Mouse (Mus musculus): ENCODE results near the gene Cdca4.
A peak's percentile ranks its signal among the peaks of the same experiment; 100 is the strongest.
"Not testable (repeated sequence)": the region's sequence is repeated elsewhere in the genome, so short reads cannot be mapped to it uniquely, and the experiment has no call there.

The Cdca4 gene

GRCm38 (mm10) chr12:112857021-112857925 is 28.1 kb upstream of the Cdca4 start:
- no peak for DNase-seq (ENCODE audit: low read depth)

- DNase-seq (ENCODE audit: low read depth), result no peak
Measured at GRCm38 (mm10) chr12:112856338-112856737, 27.1 kb upstream of the Cdca4 start.

- DNase-seq (ENCODE audit: low read depth), result no peak
Measured at GRCm38 (mm10) chr12:112854610-112855333, 25.5 kb upstream of the Cdca4 start.

- no peak for DNase-seq (ENCODE audit: low read depth)
Measured at GRCm38 (mm10) chr12:112853050-112853729, 24.0 kb upstream of the Cdca4 start.

GRCm38 (mm10) chr12:112851116-112851515 is 21.9 kb upstream of the Cdca4 start:
- DNase-seq (ENCODE audit: low read depth), result peak; percentile 66

GRCm38 (mm10) chr12:112850344-112850743 is 21.1 kb upstream of the Cdca4 start:
- no peak for DNase-seq (ENCODE audit: low read depth)

GRCm38 (mm10) chr12:112849235-112850022 is 20.2 kb upstream of the Cdca4 start:
- DNase-seq (ENCODE audit: low read depth), result no peak

- no peak for DNase-seq (ENCODE audit: low read depth)
Measured at GRCm38 (mm10) chr12:112847880-112848279, 18.7 kb upstream of the Cdca4 start.

- DNase-seq (ENCODE audit: low read depth), result no peak
Measured at GRCm38 (mm10) chr12:112843803-112844202, 14.6 kb upstream of the Cdca4 start.

- not testable (repeated sequence) for DNase-seq (ENCODE audit: low read depth)
Measured at GRCm38 (mm10) chr12:112842128-112842527, 12.9 kb upstream of the Cdca4 start.

GRCm38 (mm10) chr12:112841338-112841892 is 12.2 kb upstream of the Cdca4 start:
- not testable (repeated sequence) for DNase-seq (ENCODE audit: low read depth)

- DNase-seq (ENCODE audit: low read depth), result no peak
Measured at GRCm38 (mm10) chr12:112840209-112841086, 11.2 kb upstream of the Cdca4 start.

- no peak for DNase-seq (ENCODE audit: low read depth)
Measured at GRCm38 (mm10) chr12:112835046-112835445, 5.8 kb upstream of the Cdca4 start.

GRCm38 (mm10) chr12:112833527-112833926 is 4.3 kb upstream of the Cdca4 start:
- DNase-seq (ENCODE audit: low read depth), result no peak

- DNase-seq (ENCODE audit: low read depth), result no peak
Measured at GRCm38 (mm10) chr12:112832411-112832810, 3.2 kb upstream of the Cdca4 start.

GRCm38 (mm10) chr12:112830570-112830969 is 1.3 kb upstream of the Cdca4 start:
- no peak for DNase-seq (ENCODE audit: low read depth)

- no peak for DNase-seq (ENCODE audit: low read depth)
Measured at GRCm38 (mm10) chr12:112830141-112830540, 918 bp upstream of the Cdca4 start.

GRCm38 (mm10) chr12:112828501-112829243 is 551 bp downstream of the Cdca4 start:
- DNase-seq (ENCODE audit: low read depth), result no peak

GRCm38 (mm10) chr12:112825901-112826300 is 3.3 kb downstream of the Cdca4 start:
- no peak for DNase-seq (ENCODE audit: low read depth)

- DNase-seq (ENCODE audit: low read depth), result no peak
Measured at GRCm38 (mm10) chr12:112823221-112823620, 6.0 kb downstream of the Cdca4 start.

All from fibroblast of lung, adult 2 months (primary cell).